Mouse (Mus musculus) neural tube, embryonic 11.5 days (tissue): ENCODE data around the gene Ccdc34. TPM values are rescaled to one million over a fixed set of nuclear protein-coding genes. Genes with fewer than 3 reads are reported as not detected.

ENCODE experiments used
- ATAC-seq: fragments of 200-750 bp; cut with Nextera tagmentation; 2 replicates; pipeline ENCODE4 v1.8.0; 2017; ENCODE audit warnings: moderate number of reproducible peaks, mild to moderate bottlenecking, moderate TSS enrichment, moderate library complexity; ENCODE audit not compliant: insufficient read depth, low FRiP score, low TSS enrichment
- DNase-seq: peaks from one replicate; pipeline ENCODE4 v3.0.0-alpha.2; 2015; ENCODE audit warnings: low spot score
- H3K27ac ChIP-seq: fragments of 300-500 bp; sonication (generic); 2 replicates; pipeline ENCODE4 v1.5.1; 2014; ENCODE audit warnings: low read depth, mild to moderate bottlenecking, low read length
- H3K27me3 ChIP-seq: fragments of 300-500 bp; sonication (generic); 2 replicates; pipeline ENCODE4 v1.6.1; 2014; ENCODE audit warnings: mild to moderate bottlenecking, low read length, mixed read lengths; ENCODE audit not compliant: control insufficient read depth, insufficient read depth
- H3K36me3 ChIP-seq: fragments of 300-500 bp; sonication (generic); 2 replicates; pipeline ENCODE4 v1.6.1; 2014; ENCODE audit warnings: mild to moderate bottlenecking, low read length, moderate library complexity, mixed read lengths; ENCODE audit not compliant: control insufficient read depth, insufficient read depth
- H3K4me1 ChIP-seq: fragments of 300-500 bp; sonication (generic); 2 replicates; pipeline ENCODE4 v1.6.1; 2014; ENCODE audit warnings: low read length, mixed read lengths; ENCODE audit not compliant: control insufficient read depth, insufficient read depth
- H3K4me2 ChIP-seq: fragments of 300-500 bp; sonication (generic); 2 replicates; pipeline ENCODE4 v1.6.1; 2014; ENCODE audit warnings: low read depth, mild to moderate bottlenecking, moderate library complexity
- H3K4me3 ChIP-seq: fragments of 300-500 bp; sonication (generic); 2 replicates; pipeline ENCODE4 v1.5.1; 2014; ENCODE audit warnings: low read depth, low read length
- H3K9ac ChIP-seq: fragments of 300-500 bp; sonication (generic); 2 replicates; pipeline ENCODE4 v1.6.1; 2014; ENCODE audit warnings: mild to moderate bottlenecking, low read length
- H3K9me3 ChIP-seq: fragments of 300-500 bp; sonication (generic); 2 replicates; pipeline ENCODE4 v1.6.1; 2016; ENCODE audit warnings: low read length; ENCODE audit not compliant: control insufficient read depth
- WGBS: fragments of 180-500 bp; shearing (Covaris S2); extraction: QIAGEN DNeasy Blood & Tissue Kit; methylation state at CpG from one replicate; pipeline ENCODE4 v1.1.7; 2014; 5-methylcytosine and 5-hydroxymethylcytosine counted together
- polyA plus RNA-seq: library from polyadenylated mRNA; unstranded; fragments of >200 nt; fragmentation: Nextera tagmentation; extraction: Ambion mirVana; gene quantifications from 2 replicates; pipeline ENCODE4 v1.2.1, GENCODE M21; 2014

Ccdc34 gene
- polyA plus RNA-seq, 1 experiment from 2014 or later = 52.3 TPM

GRCm38 (mm10) chr2:109977322-109977721, 40.3 kb upstream of the Ccdc34 start:
- Histone ChIP-seq H3K9ac (no peak overlapping the region), H3K36me3 (no peaks in the 10 kb centered on the region), H3K27me3 (no peaks in the 10 kb centered on the region), H3K4me3 (no peak overlapping the region), H3K4me1 (no peaks in the 10 kb centered on the region), H3K9me3 (no peaks in the 10 kb centered on the region), H3K4me2 (no peak overlapping the region), H3K27ac (no peak overlapping the region)
- no peak for ATAC-seq
- DNase-seq = no peak
- 85% methylated on average over 6 of the region's 6 CpGs for WGBS

- Histone ChIP-seq H3K27me3 (no peaks in the 10 kb centered on the region), H3K9me3 (no peaks in the 10 kb centered on the region), H3K9ac (no peak overlapping the region), H3K4me1 (no peaks in the 10 kb centered on the region), H3K4me2 (no peak overlapping the region), H3K4me3 (no peak overlapping the region), H3K27ac (no peak overlapping the region), H3K36me3 (no peaks in the 10 kb centered on the region)
- no peak for ATAC-seq
- no peak for DNase-seq
These were observed 38.4 kb upstream of the Ccdc34 start for GRCm38 (mm10) chr2:109979209-109979608.

- Histone ChIP-seq H3K9me3 (no peaks in the 10 kb centered on the region), H3K36me3 (no peaks in the 10 kb centered on the region), H3K27me3 (no peaks in the 10 kb centered on the region), H3K4me1 (peaks cover 22% of the 10 kb centered on the region), H3K4me3 (no peak overlapping the region), H3K4me2 (no peak overlapping the region), H3K27ac (no peak overlapping the region), H3K9ac (no peak overlapping the region)
- 94% methylated on average over 6 of the region's 6 CpGs for WGBS
- DNase-seq (no peak), ATAC-seq (no peak)
These were observed 34.2 kb upstream of the Ccdc34 start for GRCm38 (mm10) chr2:109983435-109983834.

- no peak overlapping the region for H3K4me3 ChIP-seq
- H3K27ac ChIP-seq = no peak overlapping the region
- ATAC-seq (no peak), DNase-seq (no peak)
- no peak overlapping the region for H3K4me2 ChIP-seq
- peaks cover 31% of the 10 kb centered on the region for H3K4me1 ChIP-seq
- H3K27me3 ChIP-seq = no peaks in the 10 kb centered on the region
- H3K9me3 ChIP-seq = no peaks in the 10 kb centered on the region
- no peak overlapping the region for H3K9ac ChIP-seq
- 73% methylated on average over 1 of the region's 1 CpGs for WGBS
- no peaks in the 10 kb centered on the region for H3K36me3 ChIP-seq
These were observed 32.7 kb upstream of the Ccdc34 start for GRCm38 (mm10) chr2:109984930-109985329.

GRCm38 (mm10) chr2:109985560-109985959, 32.1 kb upstream of the Ccdc34 start:
- no peaks in the 10 kb centered on the region for H3K27me3 ChIP-seq
- H3K4me3 ChIP-seq = no peak overlapping the region
- H3K9ac ChIP-seq = no peak overlapping the region
- ATAC-seq = no peak
- no peak overlapping the region for H3K27ac ChIP-seq
- peaks cover 37% of the 10 kb centered on the region for H3K4me1 ChIP-seq
- H3K4me2 ChIP-seq = no peak overlapping the region
- H3K9me3 ChIP-seq = no peaks in the 10 kb centered on the region
- WGBS = 63% methylated on average over 9 of the region's 9 CpGs
- DNase-seq = no peak
- H3K36me3 ChIP-seq = no peaks in the 10 kb centered on the region

- DNase-seq = no peak
- no peak overlapping the region for H3K4me2 ChIP-seq
- ATAC-seq = no peak
- 69% methylated on average over 11 of the region's 11 CpGs for WGBS
- no peak overlapping the region for H3K27ac ChIP-seq
- H3K4me1 ChIP-seq = peaks cover 40% of the 10 kb centered on the region
- no peaks in the 10 kb centered on the region for H3K27me3 ChIP-seq
- H3K9me3 ChIP-seq = no peaks in the 10 kb centered on the region
- no peak overlapping the region for H3K4me3 ChIP-seq
- no peaks in the 10 kb centered on the region for H3K36me3 ChIP-seq
- H3K9ac ChIP-seq = no peak overlapping the region
These were observed 31.4 kb upstream of the Ccdc34 start for GRCm38 (mm10) chr2:109986036-109986785.

GRCm38 (mm10) chr2:109987946-109988345, 29.7 kb upstream of the Ccdc34 start:
- H3K36me3 ChIP-seq = no peaks in the 10 kb centered on the region
- DNase-seq (no peak), ATAC-seq (peak; percentile 21; the same call in 1 of the 2 replicates)
- no peak overlapping the region for H3K9ac ChIP-seq
- no peaks in the 10 kb centered on the region for H3K27me3 ChIP-seq
- H3K9me3 ChIP-seq = no peaks in the 10 kb centered on the region
- 0 out of 2 replicates have a peak overlapping the region, but pooled peaks have one; percentile 1 for H3K27ac ChIP-seq
- 52% methylated on average over 5 of the region's 5 CpGs for WGBS
- peaks cover 45% of the 10 kb centered on the region for H3K4me1 ChIP-seq
- no peak overlapping the region for H3K4me2 ChIP-seq
- no peak overlapping the region for H3K4me3 ChIP-seq

GRCm38 (mm10) chr2:109989196-109989595, 28.4 kb upstream of the Ccdc34 start:
- Histone ChIP-seq H3K27ac (peak overlapping the region; percentile 80; the same call in 1 of the 2 replicates), H3K4me1 (peaks cover 47% of the 10 kb centered on the region)
- peak; percentile 59 for DNase-seq

More at GRCm38 (mm10) chr2:109989196-109989595, 28.4 kb upstream of the Ccdc34 start:
- under 1% methylated on average over 3 of the region's 3 CpGs for WGBS
- Histone ChIP-seq H3K9me3 (no peaks in the 10 kb centered on the region), H3K36me3 (no peaks in the 10 kb centered on the region), H3K4me3 (no peak overlapping the region), H3K4me2 (no peak overlapping the region; the same call in 1 of the 2 replicates), H3K27me3 (no peaks in the 10 kb centered on the region), H3K9ac (no peak overlapping the region)
- ATAC-seq = peak; percentile 83
